Mouse (Mus musculus) urinary bladder, postnatal 4 days (tissue): Measurements from ENCODE around the gene Fbxl5.

Experiments
- DNase-seq, 2 experiments: peaks; one replicate each; pipeline ENCODE4 v3.0.0; 2021 to 2022; ENCODE audit warnings: low spot score in 2 of 2

The Fbxl5 gene

GRCm38 (mm10) chr5:43821538-43821937, at the start of gene Fbxl5:
TSS of gene Fbxl5 (minus strand) at chr5:43821638.
- DNase-seq, result no peak

- DNase-seq, result peak in 1 of 2 experiments; percentile 60
Measured at GRCm38 (mm10) chr5:43868711-43869600, 47.5 kb upstream of the Fbxl5 start.

GRCm38 (mm10) chr5:43868253-43868652, 46.8 kb upstream of the Fbxl5 start, which contains the start of gene Cd38:
TSS of gene Cd38 (plus strand) at chr5:43868553.
- DNase-seq, result no peak

- no peak for DNase-seq
Measured at GRCm38 (mm10) chr5:43865316-43865715, 43.9 kb upstream of the Fbxl5 start.

- DNase-seq, result no peak
Measured at GRCm38 (mm10) chr5:43863642-43864041, 42.2 kb upstream of the Fbxl5 start.

- DNase-seq, result no peak
Measured at GRCm38 (mm10) chr5:43860670-43861431, 39.4 kb upstream of the Fbxl5 start.

GRCm38 (mm10) chr5:43860096-43860495, 38.7 kb upstream of the Fbxl5 start:
- no peak for DNase-seq

- DNase-seq, result no peak
Measured at GRCm38 (mm10) chr5:43859663-43860062, 38.2 kb upstream of the Fbxl5 start.

- no peak for DNase-seq
Measured at GRCm38 (mm10) chr5:43855769-43856168, 34.3 kb upstream of the Fbxl5 start.

GRCm38 (mm10) chr5:43853868-43854488, 32.5 kb upstream of the Fbxl5 start:
- no peak for DNase-seq

GRCm38 (mm10) chr5:43853096-43853867, 31.8 kb upstream of the Fbxl5 start:
- no peak for DNase-seq

- DNase-seq, result no peak
Measured at GRCm38 (mm10) chr5:43848275-43848674, 26.8 kb upstream of the Fbxl5 start.

- no peak for DNase-seq
Measured at GRCm38 (mm10) chr5:43847555-43847954, 26.1 kb upstream of the Fbxl5 start.

- no peak for DNase-seq
Measured at GRCm38 (mm10) chr5:43846227-43846626, 24.8 kb upstream of the Fbxl5 start.

GRCm38 (mm10) chr5:43845646-43846045, 24.2 kb upstream of the Fbxl5 start:
- no peak for DNase-seq

- no peak for DNase-seq
Measured at GRCm38 (mm10) chr5:43845083-43845482, 23.6 kb upstream of the Fbxl5 start.

- no peak for DNase-seq
Measured at GRCm38 (mm10) chr5:43842576-43843155, 21.2 kb upstream of the Fbxl5 start.

- no peak for DNase-seq
Measured at GRCm38 (mm10) chr5:43842011-43842285, 20.5 kb upstream of the Fbxl5 start.

- no peak for DNase-seq
Measured at GRCm38 (mm10) chr5:43841144-43842010, 19.9 kb upstream of the Fbxl5 start.

GRCm38 (mm10) chr5:43837372-43837771, 15.9 kb upstream of the Fbxl5 start:
- DNase-seq, result no peak
